Mouse (Mus musculus): ENCODE measurements around the gene Pawr.

Gene Pawr

GRCm38 (mm10) chr10:108331784-108332561 is at the start of gene Pawr:
Gene Pawr (plus strand): TSS chr10:108332121.
- WGBS, result under 1% methylated on average over 75 of the region's 85 CpGs

- WGBS, result 95% methylated on average over 6 of the region's 6 CpGs
Measured at GRCm38 (mm10) chr10:108282351-108282750, 49.6 kb upstream of the Pawr start.

GRCm38 (mm10) chr10:108283418-108283817 is 48.5 kb upstream of the Pawr start:
- WGBS, result 90% methylated on average over 2 of the region's 2 CpGs

GRCm38 (mm10) chr10:108283837-108284236 is 48.1 kb upstream of the Pawr start:
- WGBS, result 45% methylated on average over 4 of the region's 4 CpGs

- WGBS, result 41% methylated on average over 4 of the region's 4 CpGs
Measured at GRCm38 (mm10) chr10:108284445-108284844, 47.5 kb upstream of the Pawr start.

GRCm38 (mm10) chr10:108284977-108285376 is 46.9 kb upstream of the Pawr start:
- 72% methylated on average over 5 of the region's 5 CpGs for WGBS

GRCm38 (mm10) chr10:108286658-108287437 is 45.1 kb upstream of the Pawr start:
- 72% methylated on average over 11 of the region's 11 CpGs for whole genome bisulfite sequencing

GRCm38 (mm10) chr10:108287438-108287801 is 44.5 kb upstream of the Pawr start:
- WGBS, result 60% methylated on average over 4 of the region's 4 CpGs

GRCm38 (mm10) chr10:108290046-108290445 is 41.9 kb upstream of the Pawr start:
- WGBS, result 79% methylated on average over 13 of the region's 13 CpGs

- WGBS, result 64% methylated on average over 12 of the region's 12 CpGs
Measured at GRCm38 (mm10) chr10:108291688-108292471, 40.0 kb upstream of the Pawr start.

GRCm38 (mm10) chr10:108292651-108293050 is 39.3 kb upstream of the Pawr start:
- 83% methylated on average over 4 of the region's 4 CpGs for WGBS

- 63% methylated on average over 16 of the region's 16 CpGs for whole genome bisulfite sequencing
Measured at GRCm38 (mm10) chr10:108293620-108294195, 38.2 kb upstream of the Pawr start.

- WGBS, result 84% methylated on average over 7 of the region's 7 CpGs
Measured at GRCm38 (mm10) chr10:108294766-108295165, 37.2 kb upstream of the Pawr start.

- WGBS, result 86% methylated on average over 7 of the region's 7 CpGs
Measured at GRCm38 (mm10) chr10:108296446-108296845, 35.5 kb upstream of the Pawr start.

- WGBS, result 94% methylated on average over 13 of the region's 13 CpGs
Measured at GRCm38 (mm10) chr10:108298261-108298660, 33.7 kb upstream of the Pawr start.

- WGBS, result 73% methylated on average over 17 of the region's 17 CpGs
Measured at GRCm38 (mm10) chr10:108298841-108299545, 32.9 kb upstream of the Pawr start.

- WGBS, result 83% methylated on average over 11 of the region's 11 CpGs
Measured at GRCm38 (mm10) chr10:108299828-108300227, 32.1 kb upstream of the Pawr start.

GRCm38 (mm10) chr10:108300843-108301242 is 31.1 kb upstream of the Pawr start:
- WGBS, result 6% methylated on average over 19 of the region's 19 CpGs

GRCm38 (mm10) chr10:108307772-108308171 is 24.1 kb upstream of the Pawr start:
- 79% methylated on average over 11 of the region's 11 CpGs for WGBS

- 91% methylated on average over 5 of the region's 5 CpGs for WGBS
Measured at GRCm38 (mm10) chr10:108310195-108310594, 21.7 kb upstream of the Pawr start.

GRCm38 (mm10) chr10:108311396-108311795 is 20.5 kb upstream of the Pawr start:
- WGBS, result 95% methylated on average over 3 of the region's 3 CpGs

All from cerebral cortex, adult 2 months (tissue).